ENCODE assay signal across 8 mouse cellular contexts in the genomic region with DNA sequence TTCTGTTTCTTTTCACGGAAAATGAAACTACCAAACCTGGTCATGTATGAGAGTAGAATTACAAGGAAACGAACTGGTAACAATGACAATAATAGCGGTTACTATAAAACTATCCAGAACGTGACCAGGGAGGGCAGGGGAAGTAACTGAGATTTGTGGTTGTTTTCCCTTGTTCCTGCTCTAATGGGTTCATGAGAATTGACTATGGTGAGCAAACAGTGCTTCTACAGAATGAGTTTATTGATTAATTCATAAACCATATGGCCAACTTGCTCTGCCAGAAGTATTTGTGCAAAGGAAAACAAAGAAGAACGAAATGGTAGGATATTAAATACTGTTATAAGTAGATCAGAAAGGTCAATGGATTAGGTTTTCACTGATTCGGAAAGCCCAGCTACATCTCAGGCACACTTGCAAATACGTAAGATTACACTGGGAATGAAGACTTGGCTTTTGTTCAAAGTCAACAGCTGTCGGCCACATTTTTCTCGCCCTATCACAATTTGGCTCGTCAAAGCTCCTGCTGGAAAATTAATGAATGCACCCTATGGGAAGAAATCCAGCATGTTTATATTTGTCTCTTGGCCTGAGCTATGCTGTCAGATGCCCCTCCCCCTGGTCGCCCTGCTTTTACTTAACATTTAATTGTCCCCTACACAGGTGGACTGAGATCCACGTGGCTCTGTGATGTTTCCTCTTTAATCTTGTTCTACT.
DNase-seq lines count a peak whose midpoint lies in the region; ATAC-seq lines count a peak whose summit lies in the region.

No protein-coding gene starts in this region.

- peak; percentile 52; the same call in 1 of the 2 replicates for ATAC-seq in cerebellum, adult (ENCODE audit: insufficient number of reproducible peaks, low FRiP score, low TSS enrichment)
- no peak for ATAC-seq in liver, embryonic 12.5 days
- no peak for ATAC-seq in heart, embryonic 13.5 days (ENCODE audit: extremely low read depth, insufficient number of reproducible peaks, low FRiP score, low TSS enrichment)
- ATAC-seq in neural tube, embryonic 14.5 days (ENCODE audit: low read depth), result peak; percentile 85
- ATAC-seq in megakaryocyte-erythroid progenitor cell, adult 5-6 weeks (replicated peaks; ENCODE audit: low FRiP score, low TSS enrichment, poor library complexity, severe bottlenecking), result no peak

- no peaks in the 10 kb centered on the region for H3K4me1 ChIP-seq in liver, embryonic 12.5 days
- H3K4me1 ChIP-seq in heart, embryonic 13.5 days, result peaks cover 17% of the 10 kb centered on the region
- no peaks in the 10 kb centered on the region for H3K4me1 ChIP-seq in neural tube, embryonic 14.5 days (ENCODE audit: control insufficient read depth, insufficient read depth, low read length)

- no peak overlapping the region for H3K27ac ChIP-seq in liver, embryonic 12.5 days
- peak overlapping the region; percentile 53 for H3K27ac ChIP-seq in heart, embryonic 13.5 days (replicated peaks)
- H3K27ac ChIP-seq in neural tube, embryonic 14.5 days (ENCODE audit: low read depth, low read length), result no peak overlapping the region

- H3K36me3 ChIP-seq in liver, embryonic 12.5 days, result no peaks in the 10 kb centered on the region
- H3K36me3 ChIP-seq in heart, embryonic 13.5 days, result no peaks in the 10 kb centered on the region
- no peaks in the 10 kb centered on the region for H3K36me3 ChIP-seq in neural tube, embryonic 14.5 days (ENCODE audit: control insufficient read depth, insufficient read depth, low read length)

- no peaks in the 10 kb centered on the region for H3K9me3 ChIP-seq in liver, embryonic 12.5 days (replicated peaks)
- H3K9me3 ChIP-seq in heart, embryonic 13.5 days, result no peaks in the 10 kb centered on the region
- no peaks in the 10 kb centered on the region for H3K9me3 ChIP-seq in neural tube, embryonic 14.5 days (ENCODE audit: control insufficient read depth, low read length)

- WGBS in liver, embryonic 12.5 days (ENCODE audit: insufficient replicate concordance), result 66% methylated on average over 12 of the region's 12 CpGs
- WGBS in heart, embryonic 13.5 days, result 42% methylated on average over 12 of the region's 12 CpGs
- WGBS in neural tube, embryonic 14.5 days, result 55% methylated on average over 12 of the region's 12 CpGs

- H3K9ac ChIP-seq in liver, embryonic 12.5 days, result no peak overlapping the region
- H3K9ac ChIP-seq in heart, embryonic 13.5 days, result no peak overlapping the region
- no peak overlapping the region for H3K9ac ChIP-seq in neural tube, embryonic 14.5 days (replicated peaks; ENCODE audit: low read depth, low read length)

- no peak overlapping the region for H3K4me2 ChIP-seq in liver, embryonic 12.5 days
- H3K4me2 ChIP-seq in heart, embryonic 13.5 days, result peak overlapping the region; percentile 41
- H3K4me2 ChIP-seq in neural tube, embryonic 14.5 days (ENCODE audit: low read depth, low read length), result no peak overlapping the region

- no peak overlapping the region for H3K4me3 ChIP-seq in liver, embryonic 12.5 days
- no peak overlapping the region for H3K4me3 ChIP-seq in heart, embryonic 13.5 days
- no peak overlapping the region for H3K4me3 ChIP-seq in neural tube, embryonic 14.5 days (ENCODE audit: low read depth, low read length)

- DNase-seq in cerebellum, adult 8-10 months, result no peak
- peak; percentile 3 for DNase-seq in liver
- no peak for DNase-seq in testis, postnatal 10 days (ENCODE audit: low spot score)

- no peaks in the 10 kb centered on the region for H3K27me3 ChIP-seq in liver, embryonic 12.5 days (replicated peaks)
- no peaks in the 10 kb centered on the region for H3K27me3 ChIP-seq in heart, embryonic 13.5 days (replicated peaks)
- no peaks in the 10 kb centered on the region for H3K27me3 ChIP-seq in neural tube, embryonic 14.5 days (ENCODE audit: control insufficient read depth, insufficient read depth, low read length)

Comparison
In these comparisons a context has a peak if more than half of its experiments do, and no peak if none do; other contexts are left out.
1. ATAC-seq: peak in cerebellum, adult (single experiment) and neural tube, embryonic 14.5 days (single experiment); none in liver, embryonic 12.5 days (single experiment), heart, embryonic 13.5 days (single experiment) and megakaryocyte-erythroid progenitor cell, adult 5-6 weeks (single experiment).